Comparison of ENCODE assay signal across 31 mouse cellular contexts in the genomic region with DNA sequence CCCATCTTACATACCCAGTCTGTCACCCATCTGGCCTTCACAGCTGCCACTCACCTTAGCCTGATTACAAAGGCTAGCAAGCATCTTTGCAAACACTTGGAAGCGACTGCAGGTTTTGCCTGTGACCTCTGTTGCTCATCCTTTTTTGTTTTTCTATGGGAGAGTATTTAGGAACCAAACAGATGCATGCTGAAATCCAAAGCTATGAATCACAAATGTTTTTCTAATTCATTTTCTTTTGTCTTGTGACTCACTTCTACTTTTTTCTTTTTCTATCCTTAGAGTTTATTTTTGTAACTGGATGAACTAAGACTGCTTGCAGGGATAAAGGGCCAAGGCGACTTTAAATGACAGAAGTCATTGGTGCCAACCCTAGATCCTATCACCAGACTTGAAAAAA. TPM values are rescaled to one million over a fixed set of nuclear protein-coding genes. Genes with fewer than 3 reads are reported as not detected.
A peak's percentile ranks its signal among the peaks of the same experiment; 100 is the strongest.
DNase-seq lines count a peak whose midpoint lies in the region; ATAC-seq and TF ChIP-seq lines count a peak whose summit lies in the region.
"Had no signal": no experiment of that assay in that cellular context is flagged by ENCODE, and none has a peak within 500 bp of the region (broad histone marks: within the 10 kb centered on the region; RNA-seq: fewer than 3 reads in every experiment).

No protein-coding gene starts in this region.

- H3K27me3 ChIP-seq in Patski: no peaks in the 10 kb centered on the region
- no peaks in the 10 kb centered on the region for H3K27me3 ChIP-seq in kidney, adult 2 months (replicated peaks; ENCODE audit: control insufficient read depth, insufficient read depth, low read length)
- H3K27me3 ChIP-seq: CH12.LX; embryonic facial prominence, embryonic 13.5 days; embryonic facial prominence, embryonic 15.5 days; forebrain, embryonic 13.5 days; forebrain, embryonic 15.5 days had no signal

- POLR2A ChIA-PET in Patski (lab: Charles Lee): no interaction called here

- peak overlapping the region; percentile 61 for H3K27ac ChIP-seq in olfactory bulb, adult 2 months (ENCODE audit: insufficient read depth, low read depth, low read length)
- no peak overlapping the region for H3K27ac ChIP-seq in kidney, adult 2 months (ENCODE audit: insufficient read depth, low read depth, low read length)
- H3K27ac ChIP-seq: embryonic facial prominence, embryonic 13.5 days; embryonic facial prominence, embryonic 15.5 days; forebrain, embryonic 13.5 days; forebrain, embryonic 15.5 days had no signal

- in situ Hi-C loops in Patski (cut with MboI; ENCODE audit: low pct_unique_long_range_greater_than_20kb): no loop called here

- TF ChIP-seq CTCF in Patski (IDR thresholded peaks at IDR 0.05): no peak
- no peak for TF ChIP-seq CTCF in olfactory bulb, adult 2 months (IDR thresholded peaks at IDR 0.05; ENCODE audit: insufficient read depth, low read depth, low read length)
- no peak for TF ChIP-seq CTCF in kidney, adult 2 months (conservative IDR thresholded peaks at IDR 0.05; ENCODE audit: insufficient read depth, insufficient read length, low read depth, low read length)

- 61% methylated on average over 2 of the region's 2 CpGs for WGBS in olfactory bulb, adult 2 months
- 71% methylated on average over 2 of the region's 2 CpGs for WGBS in kidney, adult 2 months

- intact Hi-C loops in heart, postnatal 36 days (cut with DNase I): no loop called here

- peak; percentile 30 for DNase-seq in 3134 (ENCODE audit: extremely low read depth, insufficient read length, low spot score)
- DNase-seq in Muller cell, postnatal 12 days (ENCODE audit: inconsistent ontology term): peak; percentile 41
- peak; percentile 24 for DNase-seq in Patski (ENCODE audit: low read depth, low spot score)
- DNase-seq in kidney, adult 9 months: no peak
- DNase-seq in kidney, adult 2 months: no peak
- DNase-seq in heart, postnatal 36 days: no peak
- DNase-seq: adrenal gland, adult 2 months; adrenal gland, postnatal 10 days; adrenal gland, postnatal 25 days; B cell, adult 2 months; cerebellum, adult 11 months; cerebellum, adult 18-20 months; cerebellum, adult 8-10 months; cerebellum, adult 9-11 months; cerebellum, postnatal 14 days; cerebellum, postnatal 36 days; embryo, embryonic 11 days; forebrain, postnatal 0 days had no signal

- CTCF ChIA-PET in Patski (lab: Charles Lee): interaction anchor here (1.4 to 2.8 kb wide), 2 partner anchors 9 to 30 kb away, joined by 4 to 9 read pairs; no protein-coding TSS in a partner anchor

- ATAC-seq in Patski: peak; percentile 51
- ATAC-seq: CD4-positive, CD25-positive, alpha-beta regulatory T cell, adult 4 months; forebrain, embryonic 13.5 days; forebrain, embryonic 15.5 days; forebrain, postnatal 0 days had no signal

- no peak overlapping the region for H3K4me3 ChIP-seq in olfactory bulb, adult 2 months (ENCODE audit: insufficient read depth, low read depth, low read length)
- no peak overlapping the region for H3K4me3 ChIP-seq in kidney, adult 2 months (ENCODE audit: insufficient read depth, low read depth, low read length)
- H3K4me3 ChIP-seq: embryonic facial prominence, embryonic 13.5 days; embryonic facial prominence, embryonic 15.5 days; forebrain, embryonic 13.5 days; forebrain, embryonic 15.5 days had no signal

- no peak for TF ChIP-seq POLR2A in olfactory bulb, adult 2 months (IDR thresholded peaks at IDR 0.05; ENCODE audit: insufficient read depth, low read depth, low read length)
- TF ChIP-seq POLR2A in kidney, adult 2 months (IDR thresholded peaks at IDR 0.05; ENCODE audit: low read depth, low read length): no peak

- peaks cover 6% of the 10 kb centered on the region; the same call in 1 of the 2 replicates for H3K4me1 ChIP-seq in olfactory bulb, adult 2 months (ENCODE audit: control insufficient read depth, insufficient read depth, low read length)
- no peaks in the 10 kb centered on the region for H3K4me1 ChIP-seq in kidney, adult 2 months (ENCODE audit: control insufficient read depth, insufficient read depth, low read length)
- H3K4me1 ChIP-seq: embryonic facial prominence, embryonic 13.5 days; embryonic facial prominence, embryonic 15.5 days; forebrain, embryonic 13.5 days; forebrain, embryonic 15.5 days had no signal

- no peaks in the 10 kb centered on the region for H3K36me3 ChIP-seq in kidney, adult 2 months (ENCODE audit: control insufficient read depth, insufficient read depth, low read length)

RNA-seq across cellular contexts. Expression of gene Fkbp1a, which starts 16.8 kb away (rescaled TPM):
- 230 TPM for polyA plus RNA-seq in Patski (2021)
- polyA plus RNA-seq in olfactory bulb, adult 2 months (2012; ENCODE audit: insufficient read depth, insufficient read length, low replicate concordance, missing spikeins): 795 TPM in 1 of 2 replicates, not detected in the other
- 76.7 and 97.9 TPM in 2 replicates for polyA plus RNA-seq in kidney, adult 2 months (2012; rRNA removed)
- total RNA-seq in heart, postnatal 36 days (2021): 100 to 1,000 TPM; 213 to 229 TPM

RNA-seq across cellular contexts. Expression of gene Nsfl1c, which starts 31.5 kb away (rescaled TPM):
- 172 TPM for polyA plus RNA-seq in Patski (2021)
- polyA plus RNA-seq in olfactory bulb, adult 2 months (2012; ENCODE audit: insufficient read depth, insufficient read length, low replicate concordance, missing spikeins): not detected in 2 replicates
- polyA plus RNA-seq in kidney, adult 2 months (2012; rRNA removed): 77.7 and 88.1 TPM in 2 replicates
- 10 to 100 TPM; 79.2 to 83.6 TPM for total RNA-seq in heart, postnatal 36 days (2021)

RNA-seq across cellular contexts. Expression of gene Sdcbp2, which starts 46.9 kb away (rescaled TPM):
- polyA plus RNA-seq in Patski (2021): 0.17 TPM
- not detected in 2 replicates for polyA plus RNA-seq in olfactory bulb, adult 2 months (2012; ENCODE audit: insufficient read depth, insufficient read length, low replicate concordance, missing spikeins)
- polyA plus RNA-seq in kidney, adult 2 months (2012; rRNA removed): 1.2 and 1.3 TPM in 2 replicates
- total RNA-seq in heart, postnatal 36 days (2021): 1 to 10 TPM; 2.0 TPM
- total RNA-seq: common myeloid progenitor, adult 5-6 weeks; G1E had no signal

RNA-seq across cellular contexts. Expression of gene 4921509C19Rik, which starts 49.6 kb away (rescaled TPM):
- not detected for polyA plus RNA-seq in Patski (2021)
- not detected in 2 replicates for polyA plus RNA-seq in olfactory bulb, adult 2 months (2012; ENCODE audit: insufficient read depth, insufficient read length, low replicate concordance, missing spikeins)
- polyA plus RNA-seq in kidney, adult 2 months (2012; rRNA removed): not detected in 2 replicates
- total RNA-seq in heart, postnatal 36 days (2021): not detected
- total RNA-seq: adrenal gland, adult 2 months; adrenal gland, postnatal 10 days; adrenal gland, postnatal 25 days; adrenal gland, postnatal 4 days; CH12.LX; common myeloid progenitor, adult 5-6 weeks; forebrain, postnatal 0 days had no signal
- polyA plus RNA-seq: adrenal gland, adult 2 months; brain, embryonic 14.5 days; CD4-positive, CD25-positive, alpha-beta regulatory T cell, adult 4 months; embryonic facial prominence, embryonic 11.5 days; embryonic facial prominence, embryonic 13.5 days; embryonic facial prominence, embryonic 15.5 days; forebrain, embryonic 11.5 days; forebrain, embryonic 13.5 days; forebrain, embryonic 15.5 days; forebrain, postnatal 0 days; G1E had no signal

Comparison
In these comparisons a context has a peak if more than half of its experiments do, and no peak if none do; other contexts are left out.
1. DNase-seq: peak in 3134 (single experiment), Muller cell, postnatal 12 days (single experiment) and Patski (single experiment); none in kidney, adult 9 months (single experiment), kidney, adult 2 months (single experiment) and heart, postnatal 36 days (0 of 2).
2. RNA of gene Nsfl1c, which starts 31.5 kb away (polyA plus RNA-seq): 172 TPM in Patski (single experiment) and 77.7 to 88.1 TPM in kidney, adult 2 months; not detected in olfactory bulb, adult 2 months; every median in the first group is over 10 times any median in the second.